Mouse (Mus musculus) embryonic facial prominence, embryonic 15.5 days (tissue): Measurements from ENCODE around the gene Olfr204. TPM values are rescaled to one million over a fixed set of nuclear protein-coding genes. Genes with fewer than 3 reads are reported as not detected.
"Not testable (repeated sequence)": the region's sequence is repeated elsewhere in the genome, so short reads cannot be mapped to it uniquely, and the experiment has no call there.

Experiments
- ATAC-seq: fragments of 200-750 bp; cut with Nextera tagmentation; 2 replicates; pipeline ENCODE4 v1.8.0; 2017; ENCODE audit warnings: low read depth, moderate TSS enrichment; ENCODE audit not compliant: insufficient number of reproducible peaks, low FRiP score, low TSS enrichment
- H3K27ac ChIP-seq: fragments of 300-500 bp; sonication (generic); replicated peaks from 2 replicates; pipeline ENCODE4 v1.5.1; 2015; ENCODE audit warnings: mild to moderate bottlenecking, inconsistent platforms
- H3K27me3 ChIP-seq: fragments of 300-500 bp; sonication (generic); 2 replicates; pipeline ENCODE4 v1.6.1; 2015; ENCODE audit warnings: inconsistent platforms
- H3K36me3 ChIP-seq: fragments of 300-500 bp; sonication (generic); 2 replicates; pipeline ENCODE4 v1.6.1; 2015; ENCODE audit warnings: mild to moderate bottlenecking, inconsistent platforms
- H3K4me1 ChIP-seq: fragments of 300-500 bp; sonication (generic); 2 replicates; pipeline ENCODE4 v1.6.1; 2015; ENCODE audit warnings: inconsistent platforms
- H3K4me2 ChIP-seq: fragments of 300-500 bp; sonication (generic); replicated peaks from 2 replicates; pipeline ENCODE4 v1.6.1; 2015; ENCODE audit warnings: mild to moderate bottlenecking, inconsistent platforms
- H3K4me3 ChIP-seq: fragments of 300-500 bp; sonication (generic); replicated peaks from 2 replicates; pipeline ENCODE4 v1.5.1; 2015; ENCODE audit warnings: mild to moderate bottlenecking, inconsistent platforms
- H3K9ac ChIP-seq: fragments of 300-500 bp; sonication (generic); 2 replicates; pipeline ENCODE4 v1.6.1; 2015; ENCODE audit warnings: inconsistent platforms
- H3K9me3 ChIP-seq: fragments of 300-500 bp; sonication (generic); replicated peaks from 2 replicates; pipeline ENCODE4 v1.6.1; 2016; ENCODE audit warnings: inconsistent platforms
- WGBS: fragments of 180-500 bp; shearing (Covaris S2); methylation state at CpG from one replicate; pipeline ENCODE4 v1.1.7; 2015; 5-methylcytosine and 5-hydroxymethylcytosine counted together
- polyA plus RNA-seq: library from polyadenylated mRNA; unstranded; fragments of >200 nt; fragmentation: Nextera tagmentation; extraction: Ambion mirVana; gene quantifications from 2 replicates; pipeline ENCODE4 v1.2.1, GENCODE M21; 2015

Gene Olfr204
- not detected in 2 replicates for polyA plus RNA-seq

DNA sequence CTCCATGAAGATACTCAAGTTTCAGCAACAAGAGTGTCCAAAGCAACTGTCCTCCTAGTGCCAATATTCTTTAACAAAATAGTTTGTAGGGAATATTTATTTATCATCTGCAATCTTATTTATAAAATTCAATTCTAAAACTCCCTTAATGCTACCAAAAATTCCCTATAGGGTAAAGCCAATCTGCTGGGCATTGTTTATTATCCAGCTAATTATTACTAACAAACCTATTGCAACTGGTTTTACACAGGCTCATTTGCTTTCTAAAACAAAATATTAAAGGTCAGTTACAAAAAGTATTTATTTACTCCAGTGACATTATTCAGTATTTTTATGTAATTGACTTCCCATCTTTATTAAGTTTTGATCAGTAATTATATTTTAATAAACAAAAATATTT, at the start of gene Olfr204:
Gene Olfr204 (minus strand): TSS at position 101 of the 400 bp plus-strand sequence.
- Histone ChIP-seq H3K4me1 (no peaks in the 10 kb centered on the region), H3K36me3 (no peaks in the 10 kb centered on the region), H3K27ac (no peak within 1 kb of the TSS), H3K27me3 (no peaks in the 10 kb centered on the region), H3K9ac (no peak within 1 kb of the TSS), H3K4me3 (no peak within 1 kb of the TSS), H3K9me3 (no peaks in the 10 kb centered on the region), H3K4me2 (no peak within 1 kb of the TSS)
- ATAC-seq = no peak

- Histone ChIP-seq H3K9me3 (no peaks in the 10 kb centered on the region), H3K4me1 (no peaks in the 10 kb centered on the region), H3K4me2 (no peak within 1 kb of the TSS), H3K27me3 (no peaks in the 10 kb centered on the region), H3K9ac (no peak within 1 kb of the TSS), H3K27ac (no peak within 1 kb of the TSS), H3K36me3 (no peaks in the 10 kb centered on the region), H3K4me3 (no peak within 1 kb of the TSS)
- WGBS = 71% methylated on average over 2 of the region's 2 CpGs
- ATAC-seq = no peak
Observed at GRCm38 (mm10) chr16:59363893-59364292, 45.8 kb upstream of the Olfr204 start, which contains the start of gene Olfr209. Gene Olfr209, minus strand, starts transcription at chr16:59363993.

GRCm38 (mm10) chr16:59349146-59349545, 31.1 kb upstream of the Olfr204 start, which contains the start of gene Olfr206:
Gene Olfr206, minus strand, starts transcription at chr16:59349246.
- no peaks in the 10 kb centered on the region for H3K4me1 ChIP-seq
- H3K27ac ChIP-seq = no peak within 1 kb of the TSS
- WGBS = 78% methylated on average over 1 of the region's 1 CpGs
- no peak for ATAC-seq
- H3K9me3 ChIP-seq = no peaks in the 10 kb centered on the region
- H3K4me3 ChIP-seq = no peak within 1 kb of the TSS
- no peak within 1 kb of the TSS for H3K9ac ChIP-seq
- no peaks in the 10 kb centered on the region for H3K36me3 ChIP-seq
- no peaks in the 10 kb centered on the region for H3K27me3 ChIP-seq
- no peak within 1 kb of the TSS for H3K4me2 ChIP-seq

DNA sequence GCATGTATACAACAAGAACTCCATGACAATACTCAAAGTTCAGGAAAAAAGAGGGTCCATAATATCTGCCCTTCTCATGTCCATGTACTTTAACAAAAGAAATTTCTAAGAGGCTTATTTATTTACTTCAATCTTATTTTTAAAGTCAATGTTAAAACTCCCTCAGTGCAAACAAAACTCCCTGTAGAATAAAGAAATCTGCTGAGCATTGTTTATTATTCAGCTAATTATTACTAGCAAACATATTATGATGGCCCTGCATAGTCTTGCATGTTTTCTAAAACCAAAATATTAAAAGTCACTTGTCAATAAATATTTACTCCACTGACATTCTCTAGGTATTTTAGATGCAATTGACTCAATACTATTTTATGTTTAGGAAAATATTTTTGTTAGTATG, 13.0 kb upstream of the Olfr204 start, which contains the start of gene Olfr205:
Gene Olfr205 (minus strand): TSS at position 101 of the 400 bp plus-strand sequence.
- ATAC-seq = no peak
- Histone ChIP-seq H3K36me3 (no peaks in the 10 kb centered on the region), H3K4me3 (no peak within 1 kb of the TSS), H3K9me3 (no peaks in the 10 kb centered on the region), H3K4me2 (no peak within 1 kb of the TSS), H3K27ac (no peak within 1 kb of the TSS), H3K4me1 (no peaks in the 10 kb centered on the region), H3K9ac (no peak within 1 kb of the TSS), H3K27me3 (no peaks in the 10 kb centered on the region)

- ATAC-seq, H3K27me3 ChIP-seq: not testable (repeated sequence)
Observed at GRCm38 (mm10) chr16:59323262-59323661, 5.2 kb upstream of the Olfr204 start.

DNA sequence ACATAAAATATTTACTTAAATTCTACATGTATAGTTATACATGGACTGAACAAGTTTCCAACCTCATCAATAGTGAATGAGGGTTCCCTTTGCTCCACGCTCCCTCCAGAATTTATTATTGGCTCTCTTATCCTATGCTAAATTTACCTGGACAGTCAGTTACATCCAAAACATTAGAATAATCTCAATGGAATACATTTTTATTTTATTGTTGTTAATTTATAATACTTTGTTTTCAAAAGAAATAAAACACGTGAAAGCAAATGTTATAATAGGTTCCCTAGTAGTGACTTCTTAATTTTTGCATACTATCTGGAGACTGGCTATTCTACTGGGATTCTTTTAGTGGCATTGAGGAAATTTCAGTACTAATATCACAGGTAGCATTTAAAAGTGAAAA, 19.5 kb downstream of the Olfr204 start, which contains the start of gene Olfr203:
Gene Olfr203 (plus strand): TSS at position 301 of the 400 bp plus-strand sequence.
- Histone ChIP-seq H3K4me1 (no peaks in the 10 kb centered on the region), H3K36me3 (no peaks in the 10 kb centered on the region), H3K9me3 (no peaks in the 10 kb centered on the region), H3K9ac (no peak within 1 kb of the TSS), H3K4me2 (no peak within 1 kb of the TSS), H3K4me3 (no peak within 1 kb of the TSS), H3K27me3 (no peaks in the 10 kb centered on the region), H3K27ac (no peak within 1 kb of the TSS)
- WGBS = 86% methylated on average over 2 of the region's 2 CpGs
- no peak for ATAC-seq

More at GRCm38 (mm10) chr16:59323262-59323661, 5.2 kb upstream of the Olfr204 start:
- not testable (repeated sequence) for H3K9me3 ChIP-seq, H3K36me3 ChIP-seq, H3K9ac ChIP-seq, H3K4me3 ChIP-seq, H3K4me1 ChIP-seq, H3K27ac ChIP-seq, H3K4me2 ChIP-seq
- WGBS = 53% methylated on average over 1 of the region's 1 CpGs

- 80% methylated on average over 9 of the region's 9 CpGs for WGBS
- not testable (repeated sequence) for H3K9me3 ChIP-seq, H3K4me3 ChIP-seq, H3K4me1 ChIP-seq, H3K4me2 ChIP-seq, H3K27me3 ChIP-seq, ATAC-seq, H3K36me3 ChIP-seq, H3K9ac ChIP-seq, H3K27ac ChIP-seq
Observed at GRCm38 (mm10) chr16:59287576-59287975, 30.5 kb downstream of the Olfr204 start.

DNA sequence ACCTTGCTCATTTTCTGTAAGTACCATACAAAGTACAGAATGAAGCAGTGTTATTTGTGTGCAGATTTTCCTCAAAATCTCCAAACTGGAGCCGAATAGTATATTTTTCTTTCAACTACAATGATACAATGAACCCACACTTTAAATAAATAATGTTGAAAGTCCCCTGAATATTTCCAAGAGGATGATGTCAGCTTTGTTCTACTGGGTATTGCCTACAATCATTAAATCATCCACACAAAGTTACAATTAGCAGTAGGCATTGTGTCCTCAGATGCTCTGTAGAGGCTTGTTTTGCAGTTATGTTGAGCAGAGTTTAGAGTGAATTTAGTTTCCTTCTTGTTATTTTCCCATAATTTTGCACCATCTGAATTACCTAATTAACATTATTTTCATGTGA, 31.4 kb downstream of the Olfr204 start, which contains the start of gene Olfr202:
Gene Olfr202 (minus strand): TSS at position 101 of the 400 bp plus-strand sequence.
- Histone ChIP-seq H3K27me3 (no peaks in the 10 kb centered on the region), H3K4me1 (no peaks in the 10 kb centered on the region), H3K9me3 (no peaks in the 10 kb centered on the region), H3K9ac (no peak within 1 kb of the TSS), H3K27ac (no peak within 1 kb of the TSS), H3K36me3 (no peaks in the 10 kb centered on the region), H3K4me2 (no peak within 1 kb of the TSS), H3K4me3 (no peak within 1 kb of the TSS)
- WGBS = 82% methylated on average over 1 of the region's 1 CpGs
- no peak for ATAC-seq

DNA sequence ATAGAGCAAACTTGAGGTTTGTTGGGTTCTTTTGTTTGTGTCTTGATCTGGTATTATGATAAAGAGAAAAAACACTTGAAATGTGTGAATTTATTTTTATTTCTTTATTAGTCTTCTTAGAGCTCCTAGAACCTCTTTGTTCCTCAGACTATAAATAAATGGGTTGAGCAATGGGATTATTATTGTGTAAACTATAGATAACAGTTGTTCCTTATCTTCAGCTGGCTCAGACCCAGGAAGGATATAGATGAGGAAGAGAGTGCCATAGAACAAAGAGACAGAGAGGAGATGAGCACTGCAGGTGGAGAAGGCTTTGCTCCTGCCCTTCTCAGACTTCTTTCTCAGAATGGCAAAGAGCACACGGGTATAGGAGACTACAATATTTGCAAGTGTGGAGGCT, 34.6 kb downstream of the Olfr204 start:
- Histone ChIP-seq H3K27me3 (no peaks in the 10 kb centered on the region), H3K9me3 (no peaks in the 10 kb centered on the region), H3K4me3 (no peak overlapping the region), H3K9ac (no peak overlapping the region), H3K4me1 (no peaks in the 10 kb centered on the region), H3K36me3 (no peaks in the 10 kb centered on the region), H3K4me2 (no peak overlapping the region), H3K27ac (no peak overlapping the region)
- 72% methylated on average over 1 of the region's 1 CpGs for WGBS
- no peak for ATAC-seq

GRCm38 (mm10) chr16:59280542-59280941, 37.5 kb downstream of the Olfr204 start:
- Histone ChIP-seq H3K27ac (no peak overlapping the region), H3K4me2 (no peak overlapping the region), H3K9ac (no peak overlapping the region), H3K27me3 (no peaks in the 10 kb centered on the region), H3K36me3 (no peaks in the 10 kb centered on the region), H3K4me3 (no peak overlapping the region), H3K9me3 (no peaks in the 10 kb centered on the region), H3K4me1 (no peaks in the 10 kb centered on the region)
- WGBS = 76% methylated on average over 3 of the region's 3 CpGs
- no peak for ATAC-seq

DNA sequence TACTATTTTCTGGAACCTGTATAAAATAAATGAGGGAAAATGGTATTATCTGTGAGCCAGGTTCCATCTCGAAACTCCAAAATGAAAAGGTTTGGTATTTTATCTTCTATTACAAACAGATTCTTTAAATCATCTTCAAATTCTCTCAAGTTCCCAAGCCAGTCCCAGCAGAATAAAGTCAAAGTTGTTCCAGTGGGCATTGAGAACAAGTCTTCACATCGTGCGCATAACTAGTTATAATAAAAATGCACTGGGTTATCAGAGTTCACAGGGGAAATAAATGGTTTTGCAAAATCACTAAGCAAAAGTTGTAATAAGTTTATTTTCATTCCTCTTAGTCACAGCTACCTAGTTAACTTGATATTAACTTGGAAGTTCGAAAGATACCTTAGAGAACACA, 45.5 kb downstream of the Olfr204 start, which contains the start of gene Olfr201:
Gene Olfr201 (minus strand): TSS at position 101 of the 400 bp plus-strand sequence.
- not testable (repeated sequence) for H3K4me1 ChIP-seq, H3K9ac ChIP-seq, H3K27ac ChIP-seq, H3K9me3 ChIP-seq, H3K36me3 ChIP-seq, ATAC-seq, H3K27me3 ChIP-seq, H3K4me3 ChIP-seq, H3K4me2 ChIP-seq
- WGBS = 84% methylated on average over 4 of the region's 4 CpGs

DNA sequence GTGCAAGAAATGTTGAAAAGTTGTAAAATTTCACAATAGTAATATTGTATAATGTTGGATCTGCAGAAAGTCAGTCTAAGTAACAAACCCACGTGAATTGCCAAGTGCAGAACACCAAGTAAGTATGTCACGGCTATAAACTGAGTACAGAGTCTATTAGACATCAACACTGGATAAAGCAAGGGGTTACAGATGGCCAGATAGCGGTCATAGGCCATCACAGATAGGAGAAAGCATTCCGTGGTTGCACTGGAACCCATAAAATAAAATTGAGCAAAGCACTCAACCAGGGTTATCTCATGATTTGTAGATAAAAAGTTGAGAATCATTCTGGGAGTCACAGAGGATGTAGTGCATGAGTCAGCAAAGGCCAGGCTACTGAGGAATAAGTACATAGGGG, 49.0 kb downstream of the Olfr204 start:
- WGBS = 76% methylated on average over 4 of the region's 4 CpGs
- H3K9ac ChIP-seq, H3K9me3 ChIP-seq, H3K27ac ChIP-seq, H3K4me1 ChIP-seq, H3K4me3 ChIP-seq, H3K4me2 ChIP-seq, H3K27me3 ChIP-seq, H3K36me3 ChIP-seq, ATAC-seq: not testable (repeated sequence)
